Mouse (Mus musculus) bone marrow macrophage, adult 2 months (primary cell): ENCODE results near the gene Olfr92. TPM values are rescaled to one million over a fixed set of nuclear protein-coding genes. Genes with fewer than 3 reads are reported as not detected.

ENCODE experiments used
- H3K27ac ChIP-seq: 2 replicates; pipeline ENCODE4 v1.5.1; 2012; ENCODE audit warnings: low read depth, low read length; ENCODE audit not compliant: insufficient read depth
- H3K4me1 ChIP-seq: 2 replicates; pipeline ENCODE4 v1.6.1; 2012; ENCODE audit warnings: low read length; ENCODE audit not compliant: control insufficient read depth, insufficient read depth
- H3K4me3 ChIP-seq: 2 replicates; pipeline ENCODE4 v1.5.1; 2012; ENCODE audit warnings: mild to moderate bottlenecking, low read length, moderate library complexity; ENCODE audit not compliant: insufficient read depth
- CTCF ChIP-seq: IDR thresholded peaks from 2 replicates; pipeline ENCODE4 v1.5.1; 2012; ENCODE audit warnings: low read depth, mild to moderate bottlenecking, low read length, moderate library complexity
- POLR2A ChIP-seq: IDR thresholded peaks from 2 replicates; pipeline ENCODE4 v1.6.1; 2012; ENCODE audit warnings: mild to moderate bottlenecking, low read depth, low read length, borderline replicate concordance
- polyA plus RNA-seq: library from polyadenylated mRNA; stranded (reverse); fragments of >200 nt; gene quantifications from 2 replicates; pipeline ENCODE4 v1.2.4, GENCODE M21; 2012; ENCODE audit not compliant: missing spikeins, insufficient read depth, insufficient read length

Olfr92 gene
- polyA plus RNA-seq, 1 experiment, result not detected

- TF ChIP-seq CTCF (no peak), POLR2A (no peak)
- Histone ChIP-seq H3K27ac (no peak overlapping the region), H3K4me1 (no peaks in the 10 kb centered on the region), H3K4me3 (no peak overlapping the region)
Measured at GRCm38 (mm10) chr17:37063063-37063462, 56.8 kb downstream of the Olfr92 start.

GRCm38 (mm10) chr17:37062101-37062641 lies 57.7 kb downstream of the Olfr92 start:
- no peak overlapping the region for H3K27ac ChIP-seq
- H3K4me3 ChIP-seq, result no peak overlapping the region
- TF ChIP-seq POLR2A, result no peak
- TF ChIP-seq CTCF, result no peak
- H3K4me1 ChIP-seq, result no peaks in the 10 kb centered on the region

- Histone ChIP-seq H3K4me1 (no peaks in the 10 kb centered on the region), H3K4me3 (no peak overlapping the region), H3K27ac (no peak overlapping the region)
- TF ChIP-seq POLR2A (no peak), CTCF (no peak)
Measured at GRCm38 (mm10) chr17:37061435-37061834, 58.5 kb downstream of the Olfr92 start.

Other genes starting within 250 kb of the Olfr92 start
- gene Trim40, start 230.0 kb downstream of the Olfr92 start, polyA plus RNA-seq, result not detected in 2 replicates
- gene Trim31, start 222.0 kb downstream of the Olfr92 start, polyA plus RNA-seq, result not detected in 2 replicates
- not detected in 2 replicates for gene Rnf39, start 177.2 kb downstream of the Olfr92 start, polyA plus RNA-seq
- 59.3 and 64.4 TPM in 2 replicates for gene Ppp1r11, start 168.3 kb downstream of the Olfr92 start, polyA plus RNA-seq
- 50.1 and 70.8 TPM in 2 replicates for gene Znrd1, start 161.5 kb downstream of the Olfr92 start, polyA plus RNA-seq
- gene Znrd1as, start 161.5 kb downstream of the Olfr92 start, polyA plus RNA-seq, result 7.9 and 10.4 TPM in 2 replicates
- gene 2410137M14Rik, start 138.9 kb downstream of the Olfr92 start, polyA plus RNA-seq, result not detected in 2 replicates
- gene H2-M5, start 130.6 kb downstream of the Olfr92 start, polyA plus RNA-seq, result 0.69 and 1.0 TPM in 2 replicates
- not detected in 2 replicates for gene Zfp57, start 118.9 kb downstream of the Olfr92 start, polyA plus RNA-seq
- gene Mog, start 96.7 kb downstream of the Olfr92 start, polyA plus RNA-seq, result not detected in 2 replicates
- 0.90 and 1.0 TPM in 2 replicates for gene Gabbr1, start 74.1 kb downstream of the Olfr92 start, polyA plus RNA-seq
- not detected in 2 replicates for gene Olfr90, start 31.6 kb downstream of the Olfr92 start, polyA plus RNA-seq
- not detected in 2 replicates for gene Olfr91, start 21.8 kb downstream of the Olfr92 start, polyA plus RNA-seq
- not detected in 2 replicates for gene Olfr93, start 41.4 kb upstream of the Olfr92 start, polyA plus RNA-seq
- not detected in 2 replicates for gene Ubd, start 73.8 kb upstream of the Olfr92 start, polyA plus RNA-seq
- not detected in 2 replicates for gene Olfr94, start 80.9 kb upstream of the Olfr92 start, polyA plus RNA-seq
- gene Olfr95, start 93.0 kb upstream of the Olfr92 start, polyA plus RNA-seq, result not detected in 2 replicates
- not detected in 2 replicates for gene Olfr96, start 100.1 kb upstream of the Olfr92 start, polyA plus RNA-seq
- not detected in 2 replicates for gene Olfr97, start 117.2 kb upstream of the Olfr92 start, polyA plus RNA-seq
- not detected in 2 replicates for gene Olfr98, start 143.7 kb upstream of the Olfr92 start, polyA plus RNA-seq
- 48.3 and 53.5 TPM in 2 replicates for gene H2-M3, start 150.1 kb upstream of the Olfr92 start, polyA plus RNA-seq
- gene Olfr99, start 163.4 kb upstream of the Olfr92 start, polyA plus RNA-seq, result not detected in 2 replicates
- not detected in 2 replicates for gene Olfr101, start 184.2 kb upstream of the Olfr92 start, polyA plus RNA-seq
- gene Olfr102, start 197.0 kb upstream of the Olfr92 start, polyA plus RNA-seq, result not detected in 2 replicates
- gene Olfr103, start 219.6 kb upstream of the Olfr92 start, polyA plus RNA-seq, result not detected in 2 replicates
- not detected in 2 replicates for gene Olfr104-ps, start 239.5 kb upstream of the Olfr92 start, polyA plus RNA-seq